Mouse (Mus musculus) heart, postnatal 0 days (tissue): ENCODE results near the gene Emilin2.

ENCODE experiments used
- CTCF ChIP-seq: IDR thresholded peaks from 2 replicates; pipeline ENCODE4 v1.5.1; 2016; ENCODE audit warnings: antibody characterized with exemption, control low read depth, low read depth
- EP300 ChIP-seq: IDR thresholded peaks from 2 replicates; pipeline ENCODE4 v1.6.1; 2016; ENCODE audit warnings: antibody characterized with exemption, low read depth

DNA sequence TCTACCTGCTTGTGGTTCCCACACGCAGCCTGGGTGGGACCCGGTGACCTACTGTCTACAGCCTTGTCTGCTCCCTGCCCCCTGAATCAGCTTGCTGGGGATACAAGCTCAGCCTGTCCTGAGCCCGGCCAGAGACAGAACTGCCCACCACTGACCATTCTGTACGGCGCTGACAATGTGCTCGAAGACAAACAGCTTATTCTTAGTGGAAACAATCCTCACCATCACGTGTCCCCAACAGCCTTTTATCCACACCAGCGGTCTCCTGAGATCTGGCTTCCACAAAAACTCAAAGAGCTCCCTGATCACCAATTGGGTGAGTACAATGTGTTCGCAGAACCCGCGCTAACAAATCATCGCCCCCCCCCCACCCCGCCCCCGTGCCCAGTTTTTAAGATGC is 2.6 kb downstream of the Emilin2 start:
- TF ChIP-seq CTCF: no peak
- TF ChIP-seq EP300: no peak
